Mouse (Mus musculus): ENCODE data around the gene Rxfp4.
"Not testable (repeated sequence)": the region's sequence is repeated elsewhere in the genome, so short reads cannot be mapped to it uniquely, and the experiment has no call there.

The Rxfp4 gene

DNA sequence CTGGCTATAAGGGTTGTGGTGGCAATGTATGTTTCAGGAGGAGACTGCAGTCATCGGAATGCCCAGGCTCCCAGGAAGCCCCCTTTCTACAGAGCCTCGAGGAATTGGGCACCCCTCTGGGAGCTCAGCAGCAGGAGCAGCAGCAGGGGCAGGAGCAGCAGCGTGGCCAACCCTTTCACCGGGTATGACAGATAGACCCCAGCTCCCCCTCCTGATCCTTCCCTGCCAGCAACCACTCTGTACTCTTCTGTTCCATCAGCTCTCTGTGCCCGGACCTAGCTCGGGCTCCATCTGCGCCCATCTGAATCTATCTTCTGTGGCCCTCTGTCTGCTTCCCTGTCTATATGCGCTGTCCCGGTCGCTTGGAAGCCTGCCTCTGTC is 45.2 kb downstream of the Rxfp4 start:
- no peak for DNase-seq

DNA sequence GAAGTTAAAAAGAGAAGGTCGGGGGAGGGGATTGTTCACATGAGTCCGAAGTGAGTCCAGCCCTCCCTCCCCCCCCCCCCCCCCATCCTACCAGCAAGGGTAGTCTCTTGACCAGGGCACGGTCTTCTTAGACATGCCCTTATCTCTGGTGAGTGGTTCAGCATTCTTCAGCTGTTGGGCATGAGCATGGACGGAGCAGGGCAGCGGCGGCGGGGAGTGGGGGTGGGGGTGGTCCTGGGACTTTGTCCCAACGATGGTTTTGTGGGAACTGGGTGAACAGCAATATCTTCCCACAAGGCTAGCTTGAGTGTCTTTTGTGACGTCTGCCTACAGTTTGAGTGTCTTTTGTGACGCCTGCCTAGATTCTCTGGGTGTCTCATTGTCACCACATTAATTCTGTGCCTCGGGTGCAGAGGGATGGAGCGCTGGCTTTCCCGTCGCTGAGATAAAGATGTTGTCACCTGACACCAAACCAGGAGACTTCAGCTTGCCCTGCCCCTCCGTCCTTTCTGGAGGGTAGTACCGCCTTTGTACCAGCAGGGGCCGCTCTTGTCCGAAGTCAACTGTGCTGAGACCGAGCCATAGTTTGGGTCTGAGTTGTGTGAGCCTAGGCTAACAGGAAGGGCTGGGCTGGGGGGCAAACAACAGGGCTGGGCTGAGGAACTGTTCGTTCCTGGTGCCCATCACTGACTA is 45.7 kb downstream of the Rxfp4 start:
- peak; percentile 92 to 93 for DNase-seq

DNA sequence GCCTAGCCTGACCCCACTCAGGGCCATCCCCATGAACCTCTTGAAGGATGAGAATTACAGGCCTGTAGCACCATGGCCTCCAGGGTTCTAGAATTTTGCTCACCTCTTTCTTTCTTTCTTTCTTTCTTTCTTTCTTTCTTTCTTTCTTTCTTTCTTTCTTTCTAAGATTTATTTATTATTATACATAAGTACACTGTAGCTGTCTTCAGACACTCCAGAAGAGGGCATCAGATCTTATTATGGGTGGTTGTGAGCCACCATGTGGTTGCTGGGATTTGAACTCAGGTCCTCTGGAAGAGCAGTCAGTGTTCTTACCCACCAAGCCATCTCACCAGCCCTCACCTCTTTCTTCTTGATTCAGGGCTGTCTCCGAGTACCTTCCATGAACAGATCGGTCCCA is 47.3 kb downstream of the Rxfp4 start, which contains the start of gene Arhgef2:
Arhgef2 (plus strand) TSS at position 301 of the 400 bp plus-strand sequence.
- DNase-seq, result not testable (repeated sequence)

DNA sequence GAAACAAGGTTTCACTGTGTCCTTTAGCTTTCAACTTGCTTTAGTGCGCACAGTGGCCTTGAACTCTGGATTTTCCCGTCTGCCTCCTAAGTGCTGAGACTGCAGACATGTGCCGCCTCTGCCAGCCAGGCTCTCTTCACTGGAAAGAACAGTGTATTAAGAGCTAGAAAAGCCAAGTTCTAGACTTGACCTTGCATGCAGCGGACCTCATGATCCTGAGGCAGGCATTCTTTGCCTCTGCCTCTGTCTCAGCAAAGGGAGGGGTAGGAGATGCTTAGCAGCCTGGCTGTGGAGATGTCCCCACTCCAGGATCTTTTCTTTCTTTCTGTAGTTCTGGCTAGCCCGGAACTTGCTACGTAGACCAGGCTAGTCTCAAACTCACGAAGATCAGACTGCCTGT is 48.1 kb downstream of the Rxfp4 start:
- no peak for DNase-seq

DNA sequence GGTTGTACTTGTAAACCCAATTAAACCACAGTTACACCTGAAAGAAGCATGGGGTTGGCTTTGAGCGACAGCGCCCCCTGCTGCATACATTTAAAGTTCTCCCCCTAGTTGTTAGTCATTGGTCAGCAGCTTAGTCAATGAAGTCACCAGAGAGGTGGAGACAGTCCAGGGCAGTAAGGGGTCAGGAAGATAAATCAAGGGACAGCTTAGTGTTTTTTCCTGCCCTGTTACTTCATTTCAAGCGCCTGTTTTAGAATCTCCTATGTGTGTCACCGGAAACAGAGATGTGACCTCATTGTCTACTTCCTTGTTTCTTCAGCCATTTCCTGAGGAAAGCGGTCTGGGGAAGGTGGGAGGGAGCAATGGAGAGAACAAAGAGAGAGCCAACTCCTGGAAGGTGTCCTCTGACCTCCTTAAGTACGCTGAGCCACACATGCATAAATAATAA is 49.2 kb downstream of the Rxfp4 start:
- DNase-seq, result peak; percentile 84

DNA sequence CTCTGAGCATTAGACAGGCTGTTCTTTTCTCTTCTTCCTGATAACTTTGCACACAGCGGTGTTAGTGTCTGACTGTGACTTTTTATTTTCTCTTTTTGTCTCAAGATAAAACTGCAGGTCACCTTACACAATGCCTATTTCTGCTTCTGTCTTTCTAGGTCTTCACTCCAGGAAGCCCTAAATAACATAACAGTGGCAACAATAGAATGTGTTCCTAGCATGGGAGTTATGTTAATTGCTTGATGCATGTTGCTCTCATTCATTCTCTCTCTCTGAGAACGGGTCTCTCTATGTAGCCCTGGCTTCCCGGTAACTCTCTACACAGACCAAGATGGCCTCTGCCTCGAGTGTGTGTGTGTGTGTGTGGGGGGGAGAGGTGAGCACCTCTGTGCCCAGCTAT is 50.5 kb downstream of the Rxfp4 start:
- DNase-seq, result no peak

All from B cell, adult 2 months (primary cell).